In genomic region chr5:92683351-92683807, GRCm38 (mm10) we compare ENCODE assay signal across 8 mouse cellular contexts. TPM values are rescaled to one million over a fixed set of nuclear protein-coding genes. Genes with fewer than 3 reads are reported as not detected.
DNase-seq lines count a peak whose midpoint lies in the region; ATAC-seq lines count a peak whose summit lies in the region.

Shroom3 (plus strand) TSS chr5:92683435.

- WGBS in lung, embryonic 15.5 days: under 1% methylated on average over 26 of the region's 26 CpGs
- under 1% methylated on average over 26 of the region's 26 CpGs for WGBS in stomach, embryonic 14.5 days

- H3K4me2 ChIP-seq in lung, embryonic 15.5 days: peak within 1 kb of the TSS; percentile 70
- peak within 1 kb of the TSS; percentile 95 for H3K4me2 ChIP-seq in stomach, embryonic 14.5 days (replicated peaks; ENCODE audit: low read depth, low read length)

- no peaks in the 10 kb centered on the region for H3K36me3 ChIP-seq in lung, embryonic 15.5 days
- no peaks in the 10 kb centered on the region for H3K36me3 ChIP-seq in stomach, embryonic 14.5 days (ENCODE audit: control insufficient read depth, insufficient read depth, low read length)

- DNase-seq in ES-CJ7 (ENCODE audit: low read depth, low spot score): peak; percentile 79
- DNase-seq in adrenal gland, postnatal 14 days: peak; percentile 39
- DNase-seq in heart, adult 18-20 months: peak; percentile 23 to 38
- DNase-seq in kidney, adult 18-20 months: peak; percentile 60
- DNase-seq in frontal cortex, postnatal 25 days (ENCODE audit: low spot score in 2 of 2): no peak
- DNase-seq in left cerebral cortex, adult 9 months (ENCODE audit: low spot score in 2 of 2): no peak

- H3K4me3 ChIP-seq in lung, embryonic 15.5 days: peak within 1 kb of the TSS; percentile 41
- peak within 1 kb of the TSS; percentile 43 for H3K4me3 ChIP-seq in stomach, embryonic 14.5 days (ENCODE audit: low read depth, low read length)

- H3K27ac ChIP-seq in lung, embryonic 15.5 days: peak within 1 kb of the TSS; percentile 67
- no peak within 1 kb of the TSS for H3K27ac ChIP-seq in stomach, embryonic 14.5 days (ENCODE audit: low read length)

- H3K27me3 ChIP-seq in lung, embryonic 15.5 days: no peaks in the 10 kb centered on the region; the same call in 1 of the 2 replicates
- H3K27me3 ChIP-seq in stomach, embryonic 14.5 days (ENCODE audit: control insufficient read depth, insufficient read depth, low read length): no peaks in the 10 kb centered on the region

- peak; percentile 56; the same call in 1 of the 2 replicates for ATAC-seq in lung, embryonic 15.5 days (ENCODE audit: borderline replicate concordance, extremely low read depth, low FRiP score, low TSS enrichment)
- no peak for ATAC-seq in stomach, embryonic 14.5 days (ENCODE audit: insufficient number of reproducible peaks, insufficient read depth, low FRiP score, low read depth)

- H3K9me3 ChIP-seq in lung, embryonic 15.5 days: no peaks in the 10 kb centered on the region
- H3K9me3 ChIP-seq in stomach, embryonic 14.5 days (ENCODE audit: control insufficient read depth, low read depth, low read length): no peaks in the 10 kb centered on the region

- H3K9ac ChIP-seq in lung, embryonic 15.5 days: peak within 1 kb of the TSS; percentile 54
- H3K9ac ChIP-seq in stomach, embryonic 14.5 days (replicated peaks; ENCODE audit: low read depth, low read length): peak within 1 kb of the TSS; percentile 18; the same call in 1 of the 2 replicates

- H3K4me1 ChIP-seq in lung, embryonic 15.5 days: peaks cover 11% of the 10 kb centered on the region
- no peaks in the 10 kb centered on the region for H3K4me1 ChIP-seq in stomach, embryonic 14.5 days (ENCODE audit: control insufficient read depth, insufficient read depth, low read length)

RNA-seq across cellular contexts. Expression of gene Shroom3, which starts in this region (rescaled TPM):
- 7.6 and 7.9 TPM in 2 replicates for total RNA-seq in adrenal gland, postnatal 14 days (2021)
- total RNA-seq in heart, adult 18-20 months (2021): 10 to 100 TPM; 26.3 to 30.0 TPM
- 5.3 and 5.4 TPM in 2 replicates for polyA plus RNA-seq in lung, embryonic 15.5 days (2015; fragmentation: Nextera tagmentation; extraction: Ambion mirVana)
- polyA plus RNA-seq in stomach, embryonic 14.5 days (2014; fragmentation: Nextera tagmentation; extraction: Ambion mirVana): 8.3 and 9.1 TPM in 2 replicates

Comparison
In these comparisons a context has a peak if more than half of its experiments do, and no peak if none do; other contexts are left out.
1. DNase-seq: peak in ES-CJ7 (single experiment), adrenal gland, postnatal 14 days (single experiment), heart, adult 18-20 months (2 of 2) and kidney, adult 18-20 months (single experiment); none in frontal cortex, postnatal 25 days (0 of 2) and left cerebral cortex, adult 9 months (0 of 2).